Mouse (Mus musculus): ENCODE results near the gene Brd7. TPM values are rescaled to one million over a fixed set of nuclear protein-coding genes. Genes with fewer than 3 reads are reported as not detected.

Gene Brd7
- polyA plus RNA-seq, 2 experiments, result 27.5 to 35.5 TPM

DNA sequence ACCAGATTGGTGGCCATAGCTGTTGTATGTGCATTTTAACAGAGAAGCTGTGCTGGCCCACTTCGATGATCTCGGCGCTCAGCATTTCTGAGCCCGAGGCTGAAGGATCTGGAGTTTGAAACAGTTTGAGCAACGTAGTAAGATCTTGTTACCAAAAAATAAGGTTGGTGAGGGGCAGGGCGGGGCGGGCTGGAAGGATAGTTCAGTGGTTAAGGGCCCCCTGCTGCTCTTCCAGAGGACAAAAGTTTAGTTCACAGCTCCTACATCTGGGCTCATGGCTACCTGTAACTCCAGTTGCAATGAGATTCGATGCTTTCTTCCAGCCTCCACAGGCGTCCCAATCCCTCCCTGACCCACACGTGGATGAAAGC lies 63.3 kb downstream of the Brd7 start:
- TF ChIP-seq CTCF (IDR thresholded peaks at IDR 0.05; ENCODE audit: low read depth) (no peak), EP300 (IDR thresholded peaks at IDR 0.05; ENCODE audit: low read depth) (no peak)
- H3K9me3 ChIP-seq (ENCODE audit: control insufficient read depth, low read length), result no peaks in the 10 kb centered on the region
- peak overlapping the region; percentile 95 for H3K9ac ChIP-seq (replicated peaks)
- H3K27me3 ChIP-seq (ENCODE audit: control insufficient read depth, insufficient read depth, low read length), result no peaks in the 10 kb centered on the region
- H3K4me1 ChIP-seq (replicated peaks; ENCODE audit: control insufficient read depth in 2 of 2, insufficient read depth in 2 of 2, low read length in 1 of 2), result peaks cover 64 to 72% of the 10 kb centered on the region in 2 experiments
- H3K4me2 ChIP-seq (ENCODE audit: low read depth), result peak overlapping the region; percentile 97
- no peak overlapping the region for H3K4me3 ChIP-seq (ENCODE audit: insufficient read depth in 1 of 2, low read depth in 2 of 2, low read length in 2 of 2)
- DNase-seq (ENCODE audit: low read depth in 3 of 3, low spot score in 3 of 3), result no peak
- ATAC-seq (ENCODE audit: insufficient read depth), result no peak
- 63% methylated on average over 10 of the region's 10 CpGs for WGBS (ENCODE audit: insufficient replicate concordance)
- peak overlapping the region; percentile 95 for H3K27ac ChIP-seq
- H3K36me3 ChIP-seq (replicated peaks; ENCODE audit: control insufficient read depth, insufficient read depth, low read depth), result no peaks in the 10 kb centered on the region

GRCm38 (mm10) chr8:88297976-88298732 lies 63.8 kb downstream of the Brd7 start:
- peak overlapping the region in 1 of 2 experiments; percentile 6; a peak in 1 of 4 replicates for H3K4me3 ChIP-seq (ENCODE audit: insufficient read depth in 1 of 2, low read depth in 2 of 2, low read length in 2 of 2)
- H3K9ac ChIP-seq (replicated peaks), result peak overlapping the region; percentile 42
- H3K4me1 ChIP-seq (replicated peaks; ENCODE audit: control insufficient read depth in 2 of 2, insufficient read depth in 2 of 2, low read length in 1 of 2), result peaks cover 64 to 72% of the 10 kb centered on the region in 2 experiments
- peak overlapping the region; percentile 97 for H3K4me2 ChIP-seq (ENCODE audit: low read depth)
- DNase-seq (ENCODE audit: low read depth in 3 of 3, low spot score in 3 of 3), result peak; percentile 66 to 76 (median 67)
- WGBS (ENCODE audit: insufficient replicate concordance), result 9% methylated on average over 12 of the region's 12 CpGs
- TF ChIP-seq CTCF (IDR thresholded peaks at IDR 0.05; ENCODE audit: low read depth), result peak; percentile 33
- peak; percentile 37; the same call in 1 of the 2 replicates for TF ChIP-seq EP300 (IDR thresholded peaks at IDR 0.05; ENCODE audit: low read depth)
- H3K27ac ChIP-seq, result peak overlapping the region; percentile 95
- no peaks in the 10 kb centered on the region for H3K27me3 ChIP-seq (ENCODE audit: control insufficient read depth, insufficient read depth, low read length)
- no peaks in the 10 kb centered on the region for H3K36me3 ChIP-seq (replicated peaks; ENCODE audit: control insufficient read depth, insufficient read depth, low read depth)
- no peaks in the 10 kb centered on the region for H3K9me3 ChIP-seq (ENCODE audit: control insufficient read depth, low read length)
- ATAC-seq (ENCODE audit: insufficient read depth), result peak; percentile 78

- Histone ChIP-seq H3K9ac (replicated peaks) (peak overlapping the region; percentile 10), H3K4me3 (ENCODE audit: insufficient read depth in 1 of 2, low read depth in 2 of 2, low read length in 2 of 2) (peak overlapping the region; percentile 10 to 32; a peak in 3 of 4 replicates), H3K4me1 (replicated peaks; ENCODE audit: control insufficient read depth in 2 of 2, insufficient read depth in 2 of 2, low read length in 1 of 2) (peaks cover 56 to 67% of the 10 kb centered on the region in 2 experiments), H3K9me3 (ENCODE audit: control insufficient read depth, low read length) (no peaks in the 10 kb centered on the region), H3K4me2 (ENCODE audit: low read depth) (peak overlapping the region; percentile 33), H3K27ac (peak overlapping the region; percentile 16), H3K36me3 (replicated peaks; ENCODE audit: control insufficient read depth, insufficient read depth, low read depth) (no peaks in the 10 kb centered on the region), H3K27me3 (ENCODE audit: control insufficient read depth, insufficient read depth, low read length) (no peaks in the 10 kb centered on the region)
- 44% methylated on average over 2 of the region's 2 CpGs for WGBS (ENCODE audit: insufficient replicate concordance)
- ATAC-seq (ENCODE audit: insufficient read depth), result no peak
- no peak for TF ChIP-seq CTCF (IDR thresholded peaks at IDR 0.05; ENCODE audit: low read depth)
- TF ChIP-seq EP300 (IDR thresholded peaks at IDR 0.05; ENCODE audit: low read depth), result no peak
- no peak for DNase-seq (ENCODE audit: low read depth in 3 of 3, low spot score in 3 of 3)
Measured at GRCm38 (mm10) chr8:88294977-88295376, 67.0 kb downstream of the Brd7 start.

GRCm38 (mm10) chr8:88293590-88294356 lies 68.2 kb downstream of the Brd7 start:
- no peak for ATAC-seq (ENCODE audit: insufficient read depth)

GRCm38 (mm10) chr8:88292926-88293325 lies 69.1 kb downstream of the Brd7 start:
- WGBS (ENCODE audit: insufficient replicate concordance), result 36% methylated on average over 3 of the region's 3 CpGs
- Histone ChIP-seq H3K27me3 (ENCODE audit: control insufficient read depth, insufficient read depth, low read length) (no peaks in the 10 kb centered on the region), H3K9ac (replicated peaks) (no peak overlapping the region), H3K27ac (no peak overlapping the region), H3K4me3 (ENCODE audit: insufficient read depth in 1 of 2, low read depth in 2 of 2, low read length in 2 of 2) (no peak overlapping the region), H3K9me3 (ENCODE audit: control insufficient read depth, low read length) (no peaks in the 10 kb centered on the region), H3K4me2 (ENCODE audit: low read depth) (peak overlapping the region; percentile 33), H3K36me3 (replicated peaks; ENCODE audit: control insufficient read depth, insufficient read depth, low read depth) (no peaks in the 10 kb centered on the region), H3K4me1 (replicated peaks; ENCODE audit: control insufficient read depth in 2 of 2, insufficient read depth in 2 of 2, low read length in 1 of 2) (peaks cover 50 to 62% of the 10 kb centered on the region in 2 experiments)
- peak; percentile 38; the same call in 1 of the 2 replicates for ATAC-seq (ENCODE audit: insufficient read depth)
- TF ChIP-seq CTCF (IDR thresholded peaks at IDR 0.05; ENCODE audit: low read depth), result no peak
- peak; percentile 56 for TF ChIP-seq EP300 (IDR thresholded peaks at IDR 0.05; ENCODE audit: low read depth)
- no peak for DNase-seq (ENCODE audit: low read depth in 3 of 3, low spot score in 3 of 3)

More at GRCm38 (mm10) chr8:88293590-88294356, 68.2 kb downstream of the Brd7 start:
- H3K4me3 ChIP-seq (ENCODE audit: insufficient read depth in 1 of 2, low read depth in 2 of 2, low read length in 2 of 2), result peak overlapping the region; percentile 10 to 32
- 32% methylated on average over 9 of the region's 9 CpGs for WGBS (ENCODE audit: insufficient replicate concordance)
- no peaks in the 10 kb centered on the region for H3K9me3 ChIP-seq (ENCODE audit: control insufficient read depth, low read length)
- H3K27ac ChIP-seq, result peak overlapping the region; percentile 41
- TF ChIP-seq EP300 (IDR thresholded peaks at IDR 0.05; ENCODE audit: low read depth) (no peak), CTCF (IDR thresholded peaks at IDR 0.05; ENCODE audit: low read depth) (no peak)
- H3K4me1 ChIP-seq (replicated peaks; ENCODE audit: control insufficient read depth in 2 of 2, insufficient read depth in 2 of 2, low read length in 1 of 2), result peaks cover 51 to 63% of the 10 kb centered on the region in 2 experiments
- no peaks in the 10 kb centered on the region for H3K36me3 ChIP-seq (replicated peaks; ENCODE audit: control insufficient read depth, insufficient read depth, low read depth)
- peak overlapping the region; percentile 24 for H3K9ac ChIP-seq (replicated peaks)
- no peak for DNase-seq (ENCODE audit: low read depth in 3 of 3, low spot score in 3 of 3)
- H3K27me3 ChIP-seq (ENCODE audit: control insufficient read depth, insufficient read depth, low read length), result no peaks in the 10 kb centered on the region
- H3K4me2 ChIP-seq (ENCODE audit: low read depth), result peak overlapping the region; percentile 33

Data from liver, embryonic 14.5 days (tissue).